17 mouse cellular contexts compared by ENCODE assay signal in genomic region chr5:112560869-112561499, GRCm38 (mm10). TPM values are rescaled to one million over a fixed set of nuclear protein-coding genes. Genes with fewer than 3 reads are reported as not detected.
DNase-seq lines count a peak whose midpoint lies in the region; ATAC-seq and TF ChIP-seq lines count a peak whose summit lies in the region.
"Had no signal": no experiment of that assay in that cellular context is flagged by ENCODE, and none has a peak within 500 bp of the region (broad histone marks: within the 10 kb centered on the region; RNA-seq: fewer than 3 reads in every experiment).

No protein-coding gene starts in this region.

- H3K9me3 ChIP-seq in forebrain, embryonic 10.5 days, result no peaks in the 10 kb centered on the region
- H3K9me3 ChIP-seq in forebrain, embryonic 13.5 days (replicated peaks), result no peaks in the 10 kb centered on the region
- no peaks in the 10 kb centered on the region for H3K9me3 ChIP-seq in hindbrain, embryonic 15.5 days
- no peaks in the 10 kb centered on the region for H3K9me3 ChIP-seq in midbrain, postnatal 0 days (ENCODE audit: low read length)
- H3K9me3 ChIP-seq in liver, postnatal 0 days (ENCODE audit: low read length), result no peaks in the 10 kb centered on the region
- H3K9me3 ChIP-seq: embryonic facial prominence, embryonic 15.5 days had no signal

- peaks cover 31% of the 10 kb centered on the region for H3K4me1 ChIP-seq in forebrain, embryonic 10.5 days
- H3K4me1 ChIP-seq in forebrain, embryonic 13.5 days, result peaks cover 39% of the 10 kb centered on the region
- peaks cover 36% of the 10 kb centered on the region for H3K4me1 ChIP-seq in hindbrain, embryonic 15.5 days (replicated peaks)
- H3K4me1 ChIP-seq in midbrain, postnatal 0 days (ENCODE audit: insufficient read depth, low read length), result peaks cover 11% of the 10 kb centered on the region; the same call in 1 of the 2 replicates
- no peaks in the 10 kb centered on the region for H3K4me1 ChIP-seq in liver, postnatal 0 days (ENCODE audit: insufficient read depth)

- DNase-seq in forebrain, embryonic 10.5 days (ENCODE audit: extremely low spot score, low spot score), result peak; percentile 35
- DNase-seq in midbrain, postnatal 0 days (ENCODE audit: low spot score), result no peak
- no peak for DNase-seq in liver, postnatal 0 days
- DNase-seq in thymus, postnatal 25 days, result no peak
- no peak for DNase-seq in frontal cortex, adult 2 months (ENCODE audit: extremely low spot score in 1 of 2, low spot score in 1 of 2)
- DNase-seq: adrenal gland, postnatal 36 days; cerebellum, postnatal 36 days; heart, adult 18-20 months; heart, postnatal 10 days; lung, postnatal 14 days; thymus, postnatal 36 days had no signal

- no peak overlapping the region for H3K4me3 ChIP-seq in forebrain, embryonic 10.5 days
- H3K4me3 ChIP-seq in forebrain, embryonic 13.5 days, result no peak overlapping the region
- H3K4me3 ChIP-seq in hindbrain, embryonic 15.5 days, result no peak overlapping the region
- H3K4me3 ChIP-seq in midbrain, postnatal 0 days (ENCODE audit: low read depth, low read length), result no peak overlapping the region
- no peak overlapping the region for H3K4me3 ChIP-seq in liver, postnatal 0 days (ENCODE audit: low read depth, low read length)
- H3K4me3 ChIP-seq: embryonic facial prominence, embryonic 15.5 days had no signal

- H3K9ac ChIP-seq in forebrain, embryonic 13.5 days, result no peak overlapping the region
- no peak overlapping the region for H3K9ac ChIP-seq in hindbrain, embryonic 15.5 days
- H3K9ac ChIP-seq in midbrain, postnatal 0 days (replicated peaks; ENCODE audit: low read length, poor library complexity, severe bottlenecking), result 0 out of 2 replicates have a peak overlapping the region, but pooled peaks have one; percentile 19
- no peak overlapping the region for H3K9ac ChIP-seq in liver, postnatal 0 days (replicated peaks)
- H3K9ac ChIP-seq: embryonic facial prominence, embryonic 15.5 days; liver, embryonic 14.5 days had no signal

- no peak for TF ChIP-seq CTCF in midbrain, postnatal 0 days (IDR thresholded peaks at IDR 0.05)
- TF ChIP-seq CTCF in liver, postnatal 0 days (IDR thresholded peaks at IDR 0.05; ENCODE audit: low read depth), result no peak

- 35% methylated on average over 15 of the region's 15 CpGs for WGBS in forebrain, embryonic 10.5 days
- 14% methylated on average over 15 of the region's 15 CpGs for WGBS in forebrain, embryonic 13.5 days
- WGBS in hindbrain, embryonic 15.5 days, result 29% methylated on average over 15 of the region's 15 CpGs
- WGBS in midbrain, postnatal 0 days, result 17% methylated on average over 15 of the region's 15 CpGs
- 69% methylated on average over 15 of the region's 15 CpGs for WGBS in liver, postnatal 0 days (ENCODE audit: insufficient replicate concordance)

- no peak overlapping the region for H3K27ac ChIP-seq in forebrain, embryonic 10.5 days
- peak overlapping the region; percentile 60 for H3K27ac ChIP-seq in forebrain, embryonic 13.5 days
- 0 out of 2 replicates have a peak overlapping the region, but pooled peaks have one; percentile 36 for H3K27ac ChIP-seq in hindbrain, embryonic 15.5 days (replicated peaks)
- no peak overlapping the region for H3K27ac ChIP-seq in midbrain, postnatal 0 days (ENCODE audit: low read depth, low read length)
- H3K27ac ChIP-seq in liver, postnatal 0 days (ENCODE audit: low read depth), result no peak overlapping the region
- H3K27ac ChIP-seq: embryonic facial prominence, embryonic 15.5 days; liver, embryonic 14.5 days had no signal

- no peak for TF ChIP-seq EP300 in liver, postnatal 0 days (IDR thresholded peaks at IDR 0.05; ENCODE audit: low read depth)

- peak; percentile 52; the same call in 1 of the 2 replicates for ATAC-seq in forebrain, embryonic 13.5 days
- ATAC-seq in hindbrain, embryonic 15.5 days (ENCODE audit: low FRiP score, low read depth), result peak; percentile 36
- ATAC-seq in midbrain, postnatal 0 days (ENCODE audit: low FRiP score), result no peak
- ATAC-seq in liver, postnatal 0 days, result no peak
- ATAC-seq: CD4-positive, CD25-positive, alpha-beta regulatory T cell, adult 4 months; intestine, postnatal 0 days had no signal

- no peaks in the 10 kb centered on the region for H3K36me3 ChIP-seq in forebrain, embryonic 10.5 days (replicated peaks)
- H3K36me3 ChIP-seq in forebrain, embryonic 13.5 days (ENCODE audit: poor library complexity, severe bottlenecking), result no peaks in the 10 kb centered on the region
- no peaks in the 10 kb centered on the region for H3K36me3 ChIP-seq in hindbrain, embryonic 15.5 days
- H3K36me3 ChIP-seq in midbrain, postnatal 0 days (ENCODE audit: insufficient read depth, low read length), result peaks cover 7% of the 10 kb centered on the region; the same call in 1 of the 2 replicates
- no peaks in the 10 kb centered on the region for H3K36me3 ChIP-seq in liver, postnatal 0 days (replicated peaks; ENCODE audit: insufficient read depth, low read length)
- H3K36me3 ChIP-seq: embryonic facial prominence, embryonic 15.5 days had no signal

- H3K27me3 ChIP-seq in forebrain, embryonic 10.5 days (ENCODE audit: poor library complexity, severe bottlenecking), result peaks cover 38% of the 10 kb centered on the region; the same call in 1 of the 2 replicates
- no peaks in the 10 kb centered on the region for H3K27me3 ChIP-seq in forebrain, embryonic 13.5 days
- H3K27me3 ChIP-seq in hindbrain, embryonic 15.5 days, result no peaks in the 10 kb centered on the region
- no peaks in the 10 kb centered on the region for H3K27me3 ChIP-seq in midbrain, postnatal 0 days (ENCODE audit: insufficient read depth, low read length)
- no peaks in the 10 kb centered on the region for H3K27me3 ChIP-seq in liver, postnatal 0 days (ENCODE audit: insufficient read depth, low read length)
- H3K27me3 ChIP-seq: embryonic facial prominence, embryonic 15.5 days had no signal

- H3K4me2 ChIP-seq in forebrain, embryonic 13.5 days, result peak overlapping the region; percentile 2; the same call in 1 of the 2 replicates
- H3K4me2 ChIP-seq in hindbrain, embryonic 15.5 days, result 0 out of 2 replicates have a peak overlapping the region, but pooled peaks have one; percentile 16
- H3K4me2 ChIP-seq in midbrain, postnatal 0 days (ENCODE audit: low read depth, low read length, poor library complexity, severe bottlenecking), result peak overlapping the region; percentile 9
- no peak overlapping the region for H3K4me2 ChIP-seq in liver, postnatal 0 days (ENCODE audit: low read depth, low read length)
- H3K4me2 ChIP-seq: embryonic facial prominence, embryonic 15.5 days had no signal

RNA-seq across cellular contexts. Expression of gene Sez6l, which starts 16.0 kb away (rescaled TPM):
- 0.65 and 1.4 TPM in 2 replicates for polyA plus RNA-seq in forebrain, embryonic 10.5 days (2016; fragmentation: Nextera tagmentation; extraction: Ambion mirVana)
- polyA plus RNA-seq in forebrain, embryonic 13.5 days (2015; fragmentation: Nextera tagmentation; extraction: Ambion mirVana), result 22.5 and 24.0 TPM in 2 replicates
- 41.3 and 46.3 TPM in 2 replicates for polyA plus RNA-seq in hindbrain, embryonic 15.5 days (2015; fragmentation: Nextera tagmentation; extraction: Ambion mirVana)
- total RNA-seq in midbrain, postnatal 0 days (2014; rRNA removed), result 101 and 115 TPM in 2 replicates
- polyA plus RNA-seq in midbrain, postnatal 0 days (2015; fragmentation: Nextera tagmentation; extraction: Ambion mirVana), result 60.7 and 65.7 TPM in 2 replicates
- polyA plus RNA-seq in liver, postnatal 0 days (2015; fragmentation: Nextera tagmentation; extraction: Ambion mirVana), result not detected in 2 replicates
- 82.2 and 82.5 TPM in 2 replicates for polyA plus RNA-seq in frontal cortex, adult 2 months (2012; rRNA removed)
- polyA plus RNA-seq: CD4-positive, CD25-positive, alpha-beta regulatory T cell, adult 4 months had no signal

Comparison
In these comparisons a context has a peak if more than half of its experiments do, and no peak if none do; other contexts are left out.
1. H3K27ac ChIP-seq: peak in forebrain, embryonic 13.5 days (single experiment) and hindbrain, embryonic 15.5 days (single experiment); none in forebrain, embryonic 10.5 days (single experiment), midbrain, postnatal 0 days (single experiment) and liver, postnatal 0 days (single experiment).
2. ATAC-seq: peak in forebrain, embryonic 13.5 days (single experiment) and hindbrain, embryonic 15.5 days (single experiment); none in midbrain, postnatal 0 days (single experiment) and liver, postnatal 0 days (single experiment).